Mouse (Mus musculus) heart, adult 2 months (tissue): ENCODE results near the gene Pithd1.
A peak's percentile ranks its signal among the peaks of the same experiment; 100 is the strongest.

Experiments
- CTCF ChIP-seq: fragments of 200-600 bp; IDR thresholded peaks from 2 replicates; pipeline ENCODE4 v1.8.1; 2022; ENCODE audit warnings: antibody characterized with exemption, mild to moderate bottlenecking, moderate library complexity
- EP300 ChIP-seq: fragments of 200-500 bp; IDR thresholded peaks from 2 replicates; pipeline ENCODE4 v1.6.1; 2011; ENCODE audit warnings: low read depth, low read length, control low read depth; ENCODE audit not compliant: insufficient read depth
- POLR2A ChIP-seq: fragments of 200-500 bp; IDR thresholded peaks from 2 replicates; pipeline ENCODE4 v1.6.1; 2011; ENCODE audit warnings: mild to moderate bottlenecking, low read depth, low read length, control low read depth; ENCODE audit not compliant: insufficient read depth

DNA sequence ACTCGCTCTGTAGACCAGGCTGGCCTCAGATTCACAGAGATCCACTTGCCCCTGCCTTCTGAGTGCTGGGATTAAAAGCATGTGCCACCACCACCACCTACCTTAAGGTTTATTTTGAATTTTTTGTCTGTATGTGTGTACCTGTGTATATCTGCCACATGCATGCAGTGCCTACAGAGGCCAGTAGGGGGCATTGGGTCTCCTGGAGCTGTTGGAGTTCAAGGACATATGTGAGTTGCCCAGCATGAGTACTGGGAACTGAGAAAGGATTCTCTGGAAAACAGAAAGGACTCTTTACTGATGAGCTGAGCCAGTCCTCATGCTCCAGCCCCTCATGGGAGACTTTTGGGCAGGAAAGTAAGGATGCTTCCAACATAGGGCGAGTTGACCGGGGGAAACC is 35.6 kb downstream of the Pithd1 start:
- no peak for TF ChIP-seq POLR2A
- TF ChIP-seq CTCF: peak; percentile 51
- no peak for TF ChIP-seq EP300
